Mouse (Mus musculus): ENCODE results near the gene Vmn1r111. TPM values are rescaled to one million over a fixed set of nuclear protein-coding genes. Genes with fewer than 3 reads are reported as not detected.
"Not testable (repeated sequence)": the region's sequence is repeated elsewhere in the genome, so short reads cannot be mapped to it uniquely, and the experiment has no call there.

The Vmn1r111 gene
- total RNA-seq (2021), result not detected
- long read RNA-seq, experiment 1, result 0 reads
- long read RNA-seq, experiment 2, result 0 reads

DNA sequence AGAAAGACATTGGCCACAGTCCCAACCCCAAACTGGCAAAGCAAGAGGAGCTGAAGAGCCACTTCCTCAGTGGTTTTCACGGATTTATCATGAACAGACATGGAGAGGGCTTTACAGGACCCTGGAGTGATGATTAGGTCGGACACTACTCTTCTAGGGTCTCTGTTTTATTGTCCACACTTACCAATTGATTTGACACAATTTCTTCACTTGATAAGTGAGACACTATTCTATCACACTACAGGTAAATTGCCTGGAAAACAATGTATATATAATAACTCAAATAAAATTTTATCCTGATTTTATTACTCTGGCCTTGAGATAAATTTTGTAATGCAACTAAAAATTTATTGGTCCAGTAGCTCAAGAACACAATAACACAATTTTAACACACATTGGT is at the start of gene Vmn1r111:
TSS of gene Vmn1r111 (minus strand) at position 101 of the 400 bp plus-strand sequence.
- not testable (repeated sequence) for DNase-seq (ENCODE audit: low spot score in 2 of 2)

DNA sequence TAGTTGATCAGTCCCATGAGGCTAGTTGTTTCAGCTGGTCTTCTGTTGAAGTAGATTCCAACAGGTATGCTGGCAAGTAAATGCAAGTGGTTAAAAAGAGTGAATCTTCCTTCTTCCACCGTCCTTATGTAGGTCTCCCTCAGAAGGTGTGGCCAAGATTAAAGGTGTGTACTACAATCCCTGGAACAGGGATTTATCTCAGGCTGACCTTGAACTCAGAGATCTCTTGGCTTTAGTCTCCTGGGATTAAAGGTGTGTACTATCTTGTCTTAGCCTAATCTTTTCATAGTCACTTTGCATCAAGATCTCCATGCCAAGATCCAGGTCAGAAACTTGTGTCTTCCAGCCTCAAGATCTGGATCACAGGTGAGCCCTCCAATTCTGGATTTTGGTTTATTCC is 27.5 kb upstream of the Vmn1r111 start, which contains the start of gene Gm10668:
TSS of gene Gm10668 (minus strand) at position 101 of the 400 bp plus-strand sequence.
- not testable (repeated sequence) for DNase-seq (ENCODE audit: low spot score in 2 of 2)

DNA sequence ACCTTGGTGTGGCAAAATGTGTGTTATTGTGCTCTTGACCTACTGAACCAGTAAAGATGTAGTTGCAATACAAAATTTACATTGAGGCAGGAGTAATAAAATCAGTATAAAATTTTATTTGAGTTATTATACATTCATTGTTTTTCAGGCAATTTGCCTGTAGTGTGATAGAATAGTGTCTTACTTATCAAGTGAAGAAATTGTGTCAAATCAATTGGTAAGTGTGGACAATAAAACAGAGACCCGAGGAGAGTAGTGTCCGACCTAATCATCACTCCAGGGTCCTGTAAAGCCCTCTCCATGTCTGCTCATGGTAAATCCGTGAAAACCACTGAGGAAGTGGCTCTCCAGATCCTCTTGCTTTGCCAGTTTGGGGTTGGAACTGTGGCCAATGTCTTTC is 34.4 kb downstream of the Vmn1r111 start, which contains the start of gene Vmn1r107:
TSS of gene Vmn1r107 (plus strand) at position 301 of the 400 bp plus-strand sequence.
- not testable (repeated sequence) for DNase-seq (ENCODE audit: low spot score in 2 of 2)

Other genes with a start within 250 kb of the Vmn1r111 start
- gene Gm10670, start 228.3 kb downstream of the Vmn1r111 start, total RNA-seq (2021), result not detected
- gene Vmn1r103, start 192.7 kb downstream of the Vmn1r111 start, total RNA-seq (2021), result not detected
- not detected for gene Vmn1r104, start 169.4 kb downstream of the Vmn1r111 start, total RNA-seq (2021)
- gene Gm5726, start 157.5 kb downstream of the Vmn1r111 start, total RNA-seq (2021), result not detected
- not detected for gene Gm4141, start 127.0 kb downstream of the Vmn1r111 start, total RNA-seq (2021)
- gene Gm4513, start 104.2 kb downstream of the Vmn1r111 start, total RNA-seq (2021), result not detected
- not detected for gene Vmn1r107, start 34.3 kb downstream of the Vmn1r111 start, total RNA-seq (2021)
- gene Gm10668, start 27.4 kb upstream of the Vmn1r111 start, total RNA-seq (2021), result not detected
- not detected for gene Vmn1r112, start 68.0 kb upstream of the Vmn1r111 start, total RNA-seq (2021)
- gene Vmn1r113, start 84.1 kb upstream of the Vmn1r111 start, total RNA-seq (2021), result not detected
- gene Vmn1r114, start 109.0 kb upstream of the Vmn1r111 start, total RNA-seq (2021), result not detected
- not detected for gene Vmn1r115, start 141.8 kb upstream of the Vmn1r111 start, total RNA-seq (2021)
- gene Vmn1r116, start 169.0 kb upstream of the Vmn1r111 start, total RNA-seq (2021), result not detected
- gene Vmn1r117, start 180.9 kb upstream of the Vmn1r111 start, total RNA-seq (2021), result not detected
- not detected for gene Vmn1r118, start 209.1 kb upstream of the Vmn1r111 start, total RNA-seq (2021)

Data from gastrocnemius, postnatal 4 days (tissue).